Mouse (Mus musculus): ENCODE data around the gene C1qtnf2. TPM values are rescaled to one million over a fixed set of nuclear protein-coding genes. Genes with fewer than 3 reads are reported as not detected.
A peak's percentile ranks its signal among the peaks of the same experiment; 100 is the strongest.

The C1qtnf2 gene
- total RNA-seq, 2 experiments from 2014 or later, result 1.6 to 1.8 TPM

GRCm38 (mm10) chr11:43481672-43482522 lies 7.8 kb downstream of the C1qtnf2 start:
- DNase-seq (ENCODE audit: low spot score in 2 of 2), result no peak
- intact Hi-C loops (cut with DNase I), result no loop called here

- no peak for DNase-seq (ENCODE audit: low spot score in 2 of 2)
- intact Hi-C loops (cut with DNase I), result no loop called here
Observed at GRCm38 (mm10) chr11:43483122-43483792, 9.2 kb downstream of the C1qtnf2 start.

DNA sequence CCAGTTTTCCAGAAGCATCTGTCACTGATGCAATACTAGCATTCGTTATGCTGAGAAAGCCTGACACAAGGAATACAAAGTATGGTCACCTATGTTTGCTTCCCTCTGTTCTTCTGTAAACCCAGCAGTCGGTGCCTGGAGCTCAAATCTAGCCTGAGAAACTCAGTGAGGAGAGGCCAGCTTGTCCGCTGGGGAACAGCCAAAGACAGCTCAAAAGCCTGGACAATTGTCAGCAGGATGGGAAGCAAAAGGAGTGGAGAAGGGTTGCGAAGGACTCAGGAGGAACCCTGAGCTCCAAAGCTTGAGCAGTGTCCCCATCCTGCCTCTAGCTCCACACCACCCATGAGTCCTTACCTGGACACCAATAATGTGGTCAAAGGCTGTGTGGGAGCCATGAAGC lies 10.0 kb downstream of the C1qtnf2 start:
- intact Hi-C loops (cut with DNase I), result no loop called here
- DNase-seq (ENCODE audit: low spot score in 2 of 2), result no peak

DNA sequence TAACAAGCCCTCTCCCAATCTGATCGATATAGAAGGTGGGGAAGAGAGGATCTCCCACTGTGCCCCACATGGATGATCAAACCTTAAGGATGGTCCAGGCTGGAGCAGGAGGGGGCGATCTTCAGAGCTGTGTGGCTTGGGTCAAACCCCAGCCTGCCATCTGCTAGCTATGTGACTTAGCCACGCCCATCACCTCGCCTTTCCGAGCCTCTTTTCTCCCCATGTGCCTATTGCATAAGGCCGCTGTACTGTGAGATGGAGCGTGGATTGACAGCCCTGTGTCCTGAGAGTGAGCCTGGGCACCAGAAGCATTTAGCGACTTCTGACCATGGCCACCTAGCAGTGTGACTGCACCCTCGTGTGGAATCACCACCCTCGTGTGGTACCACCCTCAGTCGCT lies 10.6 kb downstream of the C1qtnf2 start:
- intact Hi-C loops (cut with DNase I), result no loop called here
- DNase-seq (ENCODE audit: low spot score in 2 of 2), result no peak

GRCm38 (mm10) chr11:43485855-43486254 lies 11.8 kb downstream of the C1qtnf2 start:
- DNase-seq (ENCODE audit: low spot score in 2 of 2), result no peak
- intact Hi-C loops (cut with DNase I), result no loop called here

DNA sequence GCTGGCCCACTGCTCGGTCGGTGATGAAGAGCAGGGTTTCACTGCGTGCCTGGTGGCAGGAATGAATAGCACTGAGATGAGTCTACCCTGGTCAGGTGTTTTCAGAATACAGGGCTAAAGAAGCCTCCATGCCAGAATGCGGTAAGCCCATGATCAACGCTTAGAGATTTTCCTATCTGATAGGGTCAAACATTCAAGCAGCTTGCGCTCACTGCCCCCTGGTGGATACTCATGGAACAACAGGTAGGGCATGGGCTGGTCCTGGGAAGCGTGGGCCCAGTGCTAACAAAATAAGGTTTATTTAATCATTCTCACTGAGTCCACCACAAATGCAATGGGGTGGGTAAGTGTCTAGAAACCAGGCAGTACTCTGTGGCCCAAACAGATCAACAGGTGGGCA lies 18.6 kb downstream of the C1qtnf2 start:
- intact Hi-C loops (cut with DNase I), result loop anchor here (2.0 to 10.0 kb wide), 3 partner anchors 40 to 972 kb away; no protein-coding TSS in a partner anchor
- DNase-seq (ENCODE audit: low spot score in 2 of 2), result peak; percentile 60 to 61

DNA sequence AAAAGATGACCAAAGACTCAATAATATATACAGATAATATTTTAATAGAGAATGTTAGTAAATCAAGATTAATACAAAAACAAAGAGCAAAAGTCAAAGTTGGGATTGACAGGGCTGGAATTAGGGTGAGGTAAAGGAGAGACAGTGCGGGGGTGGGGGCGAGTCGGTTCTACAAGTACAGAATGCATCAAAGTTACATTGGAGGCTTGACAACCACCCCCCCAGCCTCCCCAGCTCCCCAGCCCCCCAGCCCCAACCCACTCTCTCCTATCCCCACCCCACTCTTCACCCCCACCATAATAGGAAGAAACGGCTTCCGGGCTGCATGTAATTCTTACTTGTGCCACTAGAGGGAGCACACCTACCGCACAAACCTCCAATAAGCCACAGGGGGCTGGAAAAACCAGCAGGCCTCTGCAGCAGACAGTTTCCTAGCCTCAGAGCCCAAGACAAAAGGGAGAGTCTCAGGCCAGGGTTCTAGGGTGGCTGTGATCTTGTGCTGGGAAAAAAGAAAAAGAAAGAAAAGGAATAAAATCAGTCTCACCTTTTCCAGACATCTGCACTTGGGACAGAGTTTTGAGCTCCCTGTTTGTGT lies 19.8 kb downstream of the C1qtnf2 start:
- intact Hi-C loops (cut with DNase I), result loop anchor here (1.0 to 10.0 kb wide), 6 partner anchors 41 to 971 kb away; no protein-coding TSS in a partner anchor
- DNase-seq (ENCODE audit: low spot score in 2 of 2), result peak; percentile 75 to 82

DNA sequence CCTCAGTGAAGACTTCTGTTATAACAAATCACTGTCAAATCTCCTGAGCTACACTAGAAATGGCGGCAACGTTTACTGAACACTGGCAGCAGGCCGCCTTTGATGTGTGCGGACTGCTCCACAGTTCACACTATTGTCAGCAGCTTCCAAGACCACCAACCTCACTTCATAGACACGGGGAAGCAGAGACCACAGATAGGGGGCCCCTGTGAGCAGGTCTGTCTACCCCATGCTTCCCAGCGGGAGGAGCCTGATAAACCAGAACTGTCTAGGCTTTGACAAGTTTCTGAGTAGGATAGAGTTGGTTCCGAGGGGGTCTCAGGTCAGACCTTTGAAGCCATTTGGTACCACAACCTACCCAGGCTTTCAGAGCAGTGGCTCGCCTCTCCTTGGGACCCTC lies 21.0 kb downstream of the C1qtnf2 start:
- intact Hi-C loops (cut with DNase I), result loop anchor here (10.0 kb wide), 1 partner anchor 970 kb away; no protein-coding TSS in a partner anchor
- DNase-seq (ENCODE audit: low spot score in 2 of 2), result no peak

DNA sequence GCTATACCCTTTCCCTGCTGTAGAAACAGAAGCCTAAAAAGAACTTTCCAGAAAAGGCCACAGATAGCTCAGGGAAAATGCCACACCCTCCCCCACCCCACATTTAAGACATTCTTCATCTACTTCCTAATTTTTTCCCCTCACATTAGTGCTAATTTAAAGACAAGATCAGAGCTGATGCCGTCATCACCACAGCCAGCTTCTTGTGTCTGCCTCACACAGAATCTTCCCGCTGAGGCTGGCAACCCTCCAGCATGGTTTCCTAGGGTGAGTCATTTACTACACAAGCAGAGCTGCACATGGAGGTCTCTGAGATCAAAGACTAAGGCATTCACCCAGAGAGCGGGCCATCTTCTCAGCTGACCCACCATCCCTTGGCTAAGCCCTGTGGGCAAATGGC lies 21.5 kb downstream of the C1qtnf2 start:
- peak; percentile 40 to 73 for DNase-seq (ENCODE audit: low spot score in 2 of 2)
- intact Hi-C loops (cut with DNase I), result loop anchor here (10.0 kb wide), 1 partner anchor 969 kb away; no protein-coding TSS in a partner anchor

- DNase-seq (ENCODE audit: low spot score in 2 of 2), result no peak
Observed at GRCm38 (mm10) chr11:43501256-43501655, 27.2 kb downstream of the C1qtnf2 start.

GRCm38 (mm10) chr11:43505188-43505587 lies 31.1 kb downstream of the C1qtnf2 start:
- intact Hi-C loops (cut with DNase I), result no loop called here
- no peak for DNase-seq (ENCODE audit: low spot score in 2 of 2)

More at GRCm38 (mm10) chr11:43501256-43501655, 27.2 kb downstream of the C1qtnf2 start:
- intact Hi-C loops (cut with DNase I), result loop anchor here (2.0 kb wide), 1 partner anchor 180 kb away; the partner anchor contains the start of gene Pwwp2a

DNA sequence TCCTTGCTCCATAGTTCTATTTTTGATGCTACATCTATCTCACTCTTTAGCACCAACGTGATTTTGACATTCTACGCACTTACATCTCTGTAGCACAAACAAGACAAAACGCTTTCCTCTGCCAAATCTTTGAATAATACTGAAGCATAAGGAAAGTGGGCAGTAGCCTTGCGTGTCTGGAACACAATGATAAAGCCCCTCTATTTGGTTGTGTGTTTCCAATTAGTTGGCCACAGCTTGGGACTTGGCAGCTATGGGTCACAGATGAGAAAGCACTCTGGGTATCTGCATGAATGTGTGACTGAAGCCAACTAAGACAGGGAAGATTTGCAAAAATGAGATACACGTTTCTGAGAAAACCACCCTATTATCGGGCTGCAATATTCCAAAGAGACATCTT lies 33.9 kb downstream of the C1qtnf2 start:
- DNase-seq (ENCODE audit: low spot score in 2 of 2), result no peak
- intact Hi-C loops (cut with DNase I), result no loop called here

DNA sequence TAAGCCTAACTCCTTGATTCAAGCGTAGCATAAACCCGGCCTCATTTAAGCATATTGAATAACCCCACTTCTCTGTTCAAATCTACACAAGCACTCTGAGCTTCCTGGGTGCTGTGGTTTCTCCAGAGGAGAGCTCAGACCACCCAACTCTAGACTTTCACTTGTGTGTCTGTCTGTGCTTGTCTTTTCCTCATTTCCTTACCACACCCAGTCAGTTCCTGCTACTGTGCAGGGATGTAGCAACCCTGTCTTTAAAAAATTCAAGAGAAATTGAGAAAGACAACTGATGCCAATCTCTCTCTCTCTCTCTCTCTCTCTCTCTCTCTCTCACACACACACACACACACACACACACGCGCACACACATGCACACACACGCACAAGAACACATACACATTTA lies 35.8 kb downstream of the C1qtnf2 start:
- intact Hi-C loops (cut with DNase I), result no loop called here
- no peak for DNase-seq (ENCODE audit: low spot score in 2 of 2)

GRCm38 (mm10) chr11:43512661-43513190 lies 38.6 kb downstream of the C1qtnf2 start:
- intact Hi-C loops (cut with DNase I), result no loop called here

DNA sequence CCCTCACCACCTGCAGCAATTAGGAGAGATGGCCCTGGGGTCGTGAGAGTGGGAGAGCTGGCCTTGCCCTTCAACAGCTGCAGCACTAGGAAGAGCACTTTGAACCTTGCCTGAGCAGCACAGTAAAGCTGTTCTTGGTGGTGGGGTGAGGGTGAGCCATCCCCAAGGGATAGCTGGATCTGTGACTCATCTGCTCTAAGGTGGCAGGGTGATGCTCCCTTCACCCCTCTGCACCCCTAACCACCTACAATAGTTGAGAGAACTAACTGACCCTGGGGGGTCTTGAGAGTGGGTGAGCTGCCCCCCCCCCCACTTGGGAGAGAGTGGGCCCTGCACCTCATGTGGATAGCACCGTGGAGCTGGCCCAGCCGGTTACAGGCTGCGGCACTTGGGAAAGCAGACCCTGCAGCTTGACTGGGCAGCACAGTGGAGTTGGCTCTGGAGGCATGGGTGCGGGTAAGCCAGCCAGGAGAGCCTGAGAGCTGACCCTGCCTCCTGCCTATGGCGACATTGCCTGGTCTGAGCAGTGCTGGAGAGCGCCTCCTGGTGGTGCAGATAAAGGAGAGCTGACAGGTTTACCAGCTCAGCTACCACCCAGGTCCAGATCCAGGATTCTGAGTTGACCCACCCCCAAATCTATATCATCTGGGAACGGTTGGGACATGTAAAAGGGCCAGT lies 42.4 kb downstream of the C1qtnf2 start:
- no peak for DNase-seq (ENCODE audit: low spot score in 2 of 2)
- intact Hi-C loops (cut with DNase I), result no loop called here

More at GRCm38 (mm10) chr11:43512661-43513190, 38.6 kb downstream of the C1qtnf2 start:
- no peak for DNase-seq (ENCODE audit: low spot score in 2 of 2)

DNA sequence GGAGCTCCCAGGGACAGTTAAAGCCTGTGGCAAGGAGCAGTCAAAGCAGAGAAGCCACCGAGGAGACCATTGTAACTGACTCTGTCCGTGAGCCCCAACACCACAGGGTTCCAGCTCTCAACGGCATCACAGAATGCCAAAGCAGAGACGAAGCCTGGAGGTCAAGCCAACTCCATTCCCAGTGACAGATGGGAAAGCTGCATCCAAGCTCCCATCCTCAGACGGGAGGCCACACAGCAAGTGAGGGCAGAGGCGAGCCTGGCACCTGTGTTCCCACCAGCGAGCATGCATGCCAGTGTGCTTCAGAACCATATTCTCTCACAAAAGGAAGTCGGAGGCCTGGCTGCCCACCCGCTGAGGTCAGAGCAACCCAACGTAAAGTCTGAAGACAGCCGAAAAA lies 43.6 kb downstream of the C1qtnf2 start:
- intact Hi-C loops (cut with DNase I), result no loop called here
- DNase-seq (ENCODE audit: low spot score in 2 of 2), result no peak

DNA sequence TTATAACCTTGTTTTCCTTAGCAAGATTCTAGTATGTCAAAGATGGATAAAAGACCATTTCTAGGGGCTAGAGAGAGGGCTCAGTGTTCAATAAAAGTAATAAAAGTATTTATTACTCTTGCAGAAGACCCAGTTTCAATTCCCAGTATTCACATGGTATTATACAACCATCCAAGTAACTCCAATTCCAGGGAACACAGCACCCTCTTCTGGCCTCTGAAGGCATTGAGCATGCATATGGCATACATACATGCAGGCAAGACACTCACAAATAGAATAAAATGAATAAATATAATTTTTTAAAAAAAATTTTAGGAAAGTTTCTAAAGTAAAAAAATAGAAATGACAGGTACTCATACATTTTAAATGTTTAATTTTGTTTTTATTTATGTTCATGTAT lies 44.0 kb downstream of the C1qtnf2 start:
- DNase-seq (ENCODE audit: low spot score in 2 of 2), result no peak
- intact Hi-C loops (cut with DNase I), result no loop called here

DNA sequence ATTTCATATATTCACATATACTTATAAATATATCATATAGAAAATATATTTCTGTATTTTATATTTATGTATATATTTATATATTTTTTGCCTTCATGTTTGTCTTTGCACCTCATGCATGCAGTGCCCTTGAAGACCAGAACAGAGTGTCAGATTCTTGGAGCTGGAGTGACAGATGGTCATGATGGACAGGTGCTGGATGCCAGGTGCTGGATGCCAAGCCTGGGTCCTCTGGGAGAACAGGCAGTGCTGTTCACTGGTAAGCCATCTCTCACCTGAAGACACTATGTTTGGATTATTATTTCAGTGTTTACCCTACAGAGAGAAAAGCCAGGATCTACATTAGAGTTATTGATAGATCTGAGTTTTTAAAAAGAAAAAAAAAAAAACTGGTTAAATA lies 44.7 kb downstream of the C1qtnf2 start:
- intact Hi-C loops (cut with DNase I), result no loop called here
- no peak for DNase-seq (ENCODE audit: low spot score in 2 of 2)

GRCm38 (mm10) chr11:43520521-43520920 lies 46.4 kb downstream of the C1qtnf2 start:
- intact Hi-C loops (cut with DNase I), result no loop called here
- DNase-seq (ENCODE audit: low spot score in 2 of 2), result no peak

Measured in left cerebral cortex, postnatal 25 days (tissue).